Mouse (Mus musculus): ENCODE data around the gene B4galnt4. TPM values are rescaled to one million over a fixed set of nuclear protein-coding genes. Genes with fewer than 3 reads are reported as not detected.

The B4galnt4 gene
- total RNA-seq, 2 experiments from 2014 or later: 87.4 to 95.9 TPM

DNA sequence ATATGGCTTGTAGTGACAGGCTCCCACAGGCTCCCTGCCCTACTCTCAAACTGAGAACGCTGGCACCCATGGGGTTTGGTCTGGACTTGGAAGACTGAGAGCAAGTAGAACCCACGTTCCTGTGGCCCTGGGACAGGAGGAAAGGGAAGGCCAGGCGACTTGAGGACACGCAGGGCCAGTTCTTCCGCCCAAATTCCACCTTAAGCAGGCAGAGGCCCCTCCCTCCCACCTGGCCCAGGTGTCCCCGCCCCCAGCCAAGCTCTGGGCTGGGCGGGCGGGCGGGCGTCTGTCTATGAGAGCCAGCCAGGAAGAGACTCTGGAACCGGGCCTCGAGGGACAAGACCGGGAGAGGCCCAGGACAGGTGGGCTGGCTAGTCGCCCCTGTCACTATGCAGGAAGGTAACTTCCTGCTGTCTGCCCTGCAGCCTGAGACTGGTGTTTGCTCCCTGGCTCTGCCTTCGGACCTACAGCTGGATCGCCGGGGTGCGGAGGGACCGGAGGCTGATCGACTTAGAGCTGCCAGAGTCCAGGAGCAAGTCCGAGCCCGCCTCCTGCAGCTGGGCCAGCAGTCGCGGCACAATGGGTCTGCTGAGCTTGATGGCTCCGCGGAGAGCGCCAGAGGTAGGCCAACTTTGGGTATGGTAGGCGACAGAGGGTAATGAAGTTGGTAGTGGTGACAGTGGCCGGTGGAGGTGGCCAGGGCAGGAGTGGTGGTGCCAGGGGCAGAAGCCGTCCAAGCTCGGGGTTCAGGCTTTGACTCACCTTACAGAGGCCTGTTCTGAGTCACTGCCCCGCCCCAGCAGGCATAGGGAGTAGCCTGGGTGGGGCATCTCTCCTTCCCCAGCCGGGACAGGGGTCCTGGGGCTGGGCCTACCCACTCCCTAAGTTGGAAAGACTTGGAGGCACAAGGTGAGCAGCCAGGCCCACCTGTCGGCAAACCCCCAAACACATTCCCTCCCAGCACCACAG, 18.9 kb downstream of the B4galnt4 start:
- no peak overlapping the region for H3K4me3 ChIP-seq
- H3K27ac ChIP-seq: no peak overlapping the region
- no peak for DNase-seq (ENCODE audit: extremely low spot score in 1 of 2, low spot score in 2 of 2)
- intact Hi-C loops (cut with DNase I): no loop called here
- TF ChIP-seq CTCF (IDR thresholded peaks at IDR 0.05): no peak

GRCm38 (mm10) chr7:141087894-141088293, 27.0 kb downstream of the B4galnt4 start:
- TF ChIP-seq CTCF (IDR thresholded peaks at IDR 0.05): no peak
- no peak for DNase-seq (ENCODE audit: extremely low spot score in 1 of 2, low spot score in 2 of 2)
- no peak overlapping the region for H3K4me3 ChIP-seq
- intact Hi-C loops (cut with DNase I): no loop called here
- no peak overlapping the region for H3K27ac ChIP-seq

GRCm38 (mm10) chr7:141088473-141088872, 27.6 kb downstream of the B4galnt4 start:
- DNase-seq (ENCODE audit: extremely low spot score in 1 of 2, low spot score in 2 of 2): no peak
- no peak overlapping the region for H3K4me3 ChIP-seq
- no peak overlapping the region for H3K27ac ChIP-seq
- intact Hi-C loops (cut with DNase I): no loop called here
- no peak for TF ChIP-seq CTCF (IDR thresholded peaks at IDR 0.05)

DNA sequence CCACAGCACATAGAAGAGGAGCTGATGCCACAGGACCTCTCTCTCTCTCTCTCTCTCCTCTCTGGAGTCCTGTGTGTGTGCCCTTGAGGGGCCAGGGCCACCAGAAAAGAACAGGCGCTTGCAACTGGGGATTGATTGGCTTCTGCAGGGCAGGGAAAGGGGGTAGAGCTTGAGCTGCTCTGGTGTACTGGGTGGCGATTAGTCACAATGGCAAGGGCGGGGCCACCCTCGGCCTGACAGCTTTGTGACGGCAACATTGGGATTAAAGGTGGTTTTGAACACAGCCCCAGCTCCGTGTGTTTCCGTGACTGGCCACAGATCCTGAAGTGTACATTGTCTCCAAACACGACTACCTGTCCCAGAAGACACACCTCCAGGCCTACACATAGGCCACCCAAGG, 29.3 kb downstream of the B4galnt4 start:
- intact Hi-C loops (cut with DNase I): no loop called here
- Histone ChIP-seq H3K27ac (no peak overlapping the region), H3K4me3 (no peak overlapping the region)
- DNase-seq (ENCODE audit: extremely low spot score in 1 of 2, low spot score in 2 of 2): no peak
- TF ChIP-seq CTCF (IDR thresholded peaks at IDR 0.05): no peak

- Histone ChIP-seq H3K27ac (no peak overlapping the region), H3K4me3 (no peak overlapping the region)
- TF ChIP-seq CTCF (IDR thresholded peaks at IDR 0.05): peak; percentile 49
- intact Hi-C loops (cut with DNase I): loop anchor here (1.0 kb wide), 1 partner anchor 84 kb away; no protein-coding TSS in a partner anchor
- peak; percentile 32 to 51 for DNase-seq (ENCODE audit: extremely low spot score in 1 of 2, low spot score in 2 of 2)
Observed at GRCm38 (mm10) chr7:141092051-141092735, 31.3 kb downstream of the B4galnt4 start.

DNA sequence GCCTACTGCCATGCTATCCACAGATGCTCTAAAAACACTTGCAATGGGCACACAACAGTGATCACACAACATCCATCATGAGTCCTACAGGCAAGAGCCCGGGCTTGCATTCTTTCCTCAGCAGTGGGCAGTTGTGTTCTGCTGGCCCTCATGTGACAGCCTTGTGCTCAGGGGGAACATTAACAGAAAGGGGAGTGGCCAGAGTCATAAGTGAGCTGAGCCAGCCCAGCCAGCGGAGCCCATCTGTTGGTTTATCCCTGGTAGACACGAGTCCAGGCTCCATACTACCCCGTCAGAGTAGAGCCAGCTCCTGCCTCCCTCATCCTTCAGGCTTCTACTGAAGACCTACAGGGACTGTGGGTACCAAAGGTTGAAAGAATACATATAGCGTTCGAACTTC, 33.0 kb downstream of the B4galnt4 start:
- intact Hi-C loops (cut with DNase I): no loop called here
- DNase-seq (ENCODE audit: extremely low spot score in 1 of 2, low spot score in 2 of 2): no peak
- TF ChIP-seq CTCF (IDR thresholded peaks at IDR 0.05): no peak
- Histone ChIP-seq H3K4me3 (no peak overlapping the region), H3K27ac (no peak overlapping the region)

DNA sequence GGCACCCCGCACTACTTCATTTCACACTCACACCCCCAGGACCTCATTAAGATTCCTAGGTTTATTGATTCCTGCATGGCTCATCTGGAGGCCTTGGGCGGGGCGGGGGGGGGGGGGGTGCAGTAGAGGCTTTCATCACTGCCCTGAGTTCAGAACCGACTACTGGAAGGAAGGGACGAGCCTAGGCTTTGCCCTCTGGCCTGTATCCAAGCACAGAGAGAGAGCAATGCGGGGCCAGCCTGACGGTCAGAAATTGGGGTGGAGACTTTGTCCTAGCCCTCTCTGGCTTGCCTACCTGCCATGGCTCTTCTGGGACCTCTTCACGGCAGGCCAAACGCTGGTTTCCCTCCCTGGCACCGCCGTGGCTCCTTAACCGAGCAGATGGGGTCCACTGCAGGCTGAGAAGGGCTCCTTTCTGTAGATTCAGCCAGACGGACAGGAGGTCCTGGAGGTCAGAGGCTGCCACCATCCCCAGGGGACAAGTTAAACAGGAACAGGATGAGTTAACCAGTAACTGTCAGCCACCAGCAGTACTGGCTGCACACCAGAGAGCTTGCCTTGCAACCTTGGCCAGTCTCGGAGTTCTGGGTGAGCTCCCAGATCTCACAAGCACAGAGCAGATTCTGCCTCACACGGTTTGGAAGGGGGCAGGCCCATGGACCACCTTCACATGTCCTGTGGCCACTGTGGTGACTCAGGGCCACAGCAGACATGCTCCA, 33.7 kb downstream of the B4galnt4 start:
- no peak overlapping the region for H3K27ac ChIP-seq
- H3K4me3 ChIP-seq: no peak overlapping the region
- TF ChIP-seq CTCF (IDR thresholded peaks at IDR 0.05): no peak
- intact Hi-C loops (cut with DNase I): no loop called here
- DNase-seq (ENCODE audit: extremely low spot score in 1 of 2, low spot score in 2 of 2): no peak

GRCm38 (mm10) chr7:141096021-141096420, 35.1 kb downstream of the B4galnt4 start:
- no peak for DNase-seq (ENCODE audit: extremely low spot score in 1 of 2, low spot score in 2 of 2)
- Histone ChIP-seq H3K27ac (no peak overlapping the region), H3K4me3 (no peak overlapping the region)
- intact Hi-C loops (cut with DNase I): no loop called here
- no peak for TF ChIP-seq CTCF (IDR thresholded peaks at IDR 0.05)

GRCm38 (mm10) chr7:141096649-141097056, 35.7 kb downstream of the B4galnt4 start:
- H3K27ac ChIP-seq: no peak overlapping the region
- intact Hi-C loops (cut with DNase I): no loop called here
- H3K4me3 ChIP-seq: no peak overlapping the region
- no peak for DNase-seq (ENCODE audit: extremely low spot score in 1 of 2, low spot score in 2 of 2)
- TF ChIP-seq CTCF (IDR thresholded peaks at IDR 0.05): peak; percentile 1; the same call in 1 of the 2 replicates

- H3K27ac ChIP-seq: no peak overlapping the region; the same call in 1 of the 2 replicates
- no peak for TF ChIP-seq CTCF (IDR thresholded peaks at IDR 0.05)
- H3K4me3 ChIP-seq: no peak overlapping the region
- no peak for DNase-seq (ENCODE audit: extremely low spot score in 1 of 2, low spot score in 2 of 2)
- intact Hi-C loops (cut with DNase I): no loop called here
Observed at GRCm38 (mm10) chr7:141097177-141097576, 36.3 kb downstream of the B4galnt4 start.

GRCm38 (mm10) chr7:141099911-141100691, 39.2 kb downstream of the B4galnt4 start, which contains the start of gene Sigirr:
Gene Sigirr, minus strand, starts transcription at chr7:141100572.
- no peak for TF ChIP-seq CTCF (IDR thresholded peaks at IDR 0.05)
- peak within 1 kb of the TSS; percentile 51 for H3K4me3 ChIP-seq
- intact Hi-C loops (cut with DNase I): no loop called here
- H3K27ac ChIP-seq: no peak within 1 kb of the TSS
- peak in 1 of 2 experiments; percentile 27 for DNase-seq (ENCODE audit: extremely low spot score in 1 of 2, low spot score in 2 of 2)
